Mouse (Mus musculus): ENCODE results near the gene Jmjd8. TPM values are rescaled to one million over a fixed set of nuclear protein-coding genes. Genes with fewer than 3 reads are reported as not detected.

The Jmjd8 gene
- total and polyA plus RNA-seq, 2 experiments from 2014 or later = 26.2 to 32.2 TPM

DNA sequence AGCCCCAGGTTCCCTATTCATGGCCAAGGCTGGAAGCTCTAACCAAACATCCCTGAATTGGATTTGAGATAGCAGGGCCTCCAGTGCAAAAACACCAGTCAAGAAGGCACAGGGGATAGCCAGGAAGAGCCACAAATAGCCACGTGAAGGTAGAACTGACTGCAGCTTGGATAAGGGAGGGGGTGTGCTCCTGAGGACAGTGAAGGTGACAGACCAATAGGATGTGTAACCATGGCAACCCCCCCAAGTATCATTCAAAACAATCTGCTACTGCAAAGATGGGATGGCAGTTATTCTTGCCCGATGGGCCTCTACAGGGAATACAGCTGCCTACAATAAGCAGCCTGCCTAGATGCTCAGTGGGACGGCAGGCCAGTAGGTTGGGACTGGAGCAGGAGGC is 8.9 kb downstream of the Jmjd8 start:
- ATAC-seq (ENCODE audit: insufficient read depth, low read depth) (no peak), DNase-seq (ENCODE audit: low spot score) (no peak)
- Histone ChIP-seq H3K36me3 (replicated peaks; ENCODE audit: control insufficient read depth, insufficient read depth, low read length) (peaks cover 47% of the 10 kb centered on the region), H3K9me3 (replicated peaks; ENCODE audit: control insufficient read depth, low read length) (no peaks in the 10 kb centered on the region), H3K27ac (ENCODE audit: low read depth) (peak overlapping the region; percentile 77), H3K9ac (replicated peaks; ENCODE audit: low read depth, low read length) (no peak overlapping the region; the same call in 1 of the 2 replicates), H3K4me1 (ENCODE audit: control insufficient read depth, insufficient read depth) (peaks cover 29% of the 10 kb centered on the region), H3K27me3 (ENCODE audit: control insufficient read depth, insufficient read depth, low read length) (no peaks in the 10 kb centered on the region), H3K4me2 (ENCODE audit: low read depth, low read length) (0 out of 2 replicates have a peak overlapping the region, but pooled peaks have one; percentile 86), H3K4me3 (ENCODE audit: low read depth, low read length) (no peak overlapping the region)
- WGBS = 32% methylated on average over 3 of the region's 3 CpGs
- TF ChIP-seq EP300 (IDR thresholded peaks at IDR 0.05; ENCODE audit: low read depth) (no peak), CTCF (IDR thresholded peaks at IDR 0.05; ENCODE audit: low read depth) (no peak)

DNA sequence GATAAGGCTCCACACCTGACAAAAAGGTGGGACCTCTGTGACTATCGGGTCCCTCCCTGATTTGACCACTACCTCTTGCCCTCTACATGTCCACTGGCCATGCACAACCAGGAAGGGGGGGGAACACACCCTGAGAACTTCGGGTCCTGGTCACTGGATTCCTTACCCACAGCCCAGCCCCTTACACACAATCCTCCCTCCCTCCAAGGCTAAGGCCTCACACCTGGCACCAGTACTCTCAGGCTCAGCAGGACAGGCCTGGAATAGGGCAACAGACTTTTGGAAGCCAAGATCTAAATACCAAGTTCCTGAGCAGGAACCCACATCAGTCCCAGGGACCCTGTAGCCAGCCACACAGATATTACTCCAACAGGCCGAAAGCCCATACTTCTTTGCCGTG is 10.2 kb downstream of the Jmjd8 start:
- DNase-seq (ENCODE audit: low spot score) (no peak), ATAC-seq (ENCODE audit: insufficient read depth, low read depth) (no peak)
- H3K4me3 ChIP-seq (ENCODE audit: low read depth, low read length) = no peak overlapping the region
- H3K36me3 ChIP-seq (replicated peaks; ENCODE audit: control insufficient read depth, insufficient read depth, low read length) = peaks cover 48% of the 10 kb centered on the region
- 79% methylated on average over 4 of the region's 4 CpGs for WGBS
- H3K9me3 ChIP-seq (replicated peaks; ENCODE audit: control insufficient read depth, low read length) = no peaks in the 10 kb centered on the region
- H3K9ac ChIP-seq (replicated peaks; ENCODE audit: low read depth, low read length) = no peak overlapping the region
- peaks cover 36% of the 10 kb centered on the region for H3K4me1 ChIP-seq (ENCODE audit: control insufficient read depth, insufficient read depth)
- TF ChIP-seq EP300 (IDR thresholded peaks at IDR 0.05; ENCODE audit: low read depth) = no peak
- no peak overlapping the region for H3K4me2 ChIP-seq (ENCODE audit: low read depth, low read length)
- no peak overlapping the region for H3K27ac ChIP-seq (ENCODE audit: low read depth)
- H3K27me3 ChIP-seq (ENCODE audit: control insufficient read depth, insufficient read depth, low read length) = no peaks in the 10 kb centered on the region

GRCm38 (mm10) chr17:25839455-25840235 is 11.0 kb downstream of the Jmjd8 start:
- peaks cover 48% of the 10 kb centered on the region for H3K36me3 ChIP-seq (replicated peaks; ENCODE audit: control insufficient read depth, insufficient read depth, low read length)

DNA sequence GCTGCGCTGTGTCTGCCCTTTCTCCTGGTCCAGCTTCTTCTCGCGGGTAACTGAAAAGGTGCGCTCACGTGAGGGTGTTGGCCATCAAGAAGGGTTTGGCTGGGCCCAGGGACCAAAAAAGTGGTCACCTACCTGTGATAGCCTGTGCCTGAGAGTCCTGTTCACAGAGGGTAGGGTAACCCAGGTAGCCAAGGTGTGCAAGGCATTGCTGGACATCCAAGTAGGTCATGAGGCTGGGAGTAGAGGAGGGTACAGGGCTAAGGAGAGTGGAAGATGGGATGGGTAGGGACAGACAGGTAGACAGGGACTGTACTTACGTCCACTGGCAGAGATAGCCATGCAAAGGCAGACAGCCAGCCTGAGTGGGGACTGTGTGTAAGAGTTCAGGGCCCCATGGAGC is 11.9 kb downstream of the Jmjd8 start:
- Histone ChIP-seq H3K9me3 (replicated peaks; ENCODE audit: control insufficient read depth, low read length) (no peaks in the 10 kb centered on the region), H3K27ac (ENCODE audit: low read depth) (no peak overlapping the region), H3K4me3 (ENCODE audit: low read depth, low read length) (no peak overlapping the region), H3K36me3 (replicated peaks; ENCODE audit: control insufficient read depth, insufficient read depth, low read length) (peaks cover 48% of the 10 kb centered on the region), H3K9ac (replicated peaks; ENCODE audit: low read depth, low read length) (no peak overlapping the region), H3K4me1 (ENCODE audit: control insufficient read depth, insufficient read depth) (peaks cover 30% of the 10 kb centered on the region), H3K27me3 (ENCODE audit: control insufficient read depth, insufficient read depth, low read length) (no peaks in the 10 kb centered on the region), H3K4me2 (ENCODE audit: low read depth, low read length) (no peak overlapping the region)
- DNase-seq (ENCODE audit: low spot score) (no peak), ATAC-seq (ENCODE audit: insufficient read depth, low read depth) (no peak)
- 89% methylated on average over 6 of the region's 6 CpGs for WGBS
- TF ChIP-seq CTCF (IDR thresholded peaks at IDR 0.05; ENCODE audit: low read depth) = no peak
- TF ChIP-seq EP300 (IDR thresholded peaks at IDR 0.05; ENCODE audit: low read depth) = no peak

More at GRCm38 (mm10) chr17:25839455-25840235, 11.0 kb downstream of the Jmjd8 start:
- Histone ChIP-seq H3K4me2 (ENCODE audit: low read depth, low read length) (no peak overlapping the region), H3K4me1 (ENCODE audit: control insufficient read depth, insufficient read depth) (peaks cover 32% of the 10 kb centered on the region), H3K4me3 (ENCODE audit: low read depth, low read length) (no peak overlapping the region), H3K27ac (ENCODE audit: low read depth) (no peak overlapping the region), H3K9me3 (replicated peaks; ENCODE audit: control insufficient read depth, low read length) (no peaks in the 10 kb centered on the region), H3K27me3 (ENCODE audit: control insufficient read depth, insufficient read depth, low read length) (no peaks in the 10 kb centered on the region), H3K9ac (replicated peaks; ENCODE audit: low read depth, low read length) (no peak overlapping the region)
- 82% methylated on average over 14 of the region's 14 CpGs for WGBS
- no peak for TF ChIP-seq EP300 (IDR thresholded peaks at IDR 0.05; ENCODE audit: low read depth)
- no peak for TF ChIP-seq CTCF (IDR thresholded peaks at IDR 0.05; ENCODE audit: low read depth)
- ATAC-seq (ENCODE audit: insufficient read depth, low read depth) = no peak
- no peak for DNase-seq (ENCODE audit: low spot score)

GRCm38 (mm10) chr17:25841117-25841880 is 12.6 kb downstream of the Jmjd8 start, which contains the start of gene Gm20683:
Gm20683 (minus strand) TSS chr17:25841763.
- H3K4me1 ChIP-seq (ENCODE audit: control insufficient read depth, insufficient read depth) = peaks cover 25% of the 10 kb centered on the region
- no peaks in the 10 kb centered on the region for H3K27me3 ChIP-seq (ENCODE audit: control insufficient read depth, insufficient read depth, low read length)
- no peak within 1 kb of the TSS for H3K9ac ChIP-seq (replicated peaks; ENCODE audit: low read depth, low read length)
- no peaks in the 10 kb centered on the region for H3K9me3 ChIP-seq (replicated peaks; ENCODE audit: control insufficient read depth, low read length)
- TF ChIP-seq CTCF (IDR thresholded peaks at IDR 0.05; ENCODE audit: low read depth) (no peak), EP300 (IDR thresholded peaks at IDR 0.05; ENCODE audit: low read depth) (no peak)
- H3K4me2 ChIP-seq (ENCODE audit: low read depth, low read length) = no peak within 1 kb of the TSS
- peaks cover 48% of the 10 kb centered on the region for H3K36me3 ChIP-seq (replicated peaks; ENCODE audit: control insufficient read depth, insufficient read depth, low read length)
- DNase-seq (ENCODE audit: low spot score) (no peak), ATAC-seq (ENCODE audit: insufficient read depth, low read depth) (no peak)
- H3K4me3 ChIP-seq (ENCODE audit: low read depth, low read length) = no peak within 1 kb of the TSS
- H3K27ac ChIP-seq (ENCODE audit: low read depth) = no peak within 1 kb of the TSS
- WGBS = 91% methylated on average over 22 of the region's 22 CpGs

Data from heart, postnatal 0 days (tissue).